ENCODE assay signal across 12 mouse cellular contexts in genomic region chr2:166960648-166961330, GRCm38 (mm10). TPM values are rescaled to one million over a fixed set of nuclear protein-coding genes. Genes with fewer than 3 reads are reported as not detected.
DNase-seq lines count a peak whose midpoint lies in the region; ATAC-seq and TF ChIP-seq lines count a peak whose summit lies in the region.
"Had no signal": no experiment of that assay in that cellular context is flagged by ENCODE, and none has a peak within 500 bp of the region (broad histone marks: within the 10 kb centered on the region; RNA-seq: fewer than 3 reads in every experiment).

No protein-coding gene starts in this region.

- H3K9me3 ChIP-seq in kidney, embryonic 16.5 days (ENCODE audit: low read length): no peaks in the 10 kb centered on the region
- no peaks in the 10 kb centered on the region for H3K9me3 ChIP-seq in CH12.LX (replicated peaks; ENCODE audit: low read length)
- no peaks in the 10 kb centered on the region for H3K9me3 ChIP-seq in lung, postnatal 0 days (ENCODE audit: low read length)
- H3K9me3 ChIP-seq: heart, embryonic 13.5 days; hindbrain, embryonic 12.5 days; liver, embryonic 13.5 days had no signal

- H3K9ac ChIP-seq in kidney, embryonic 16.5 days (replicated peaks; ENCODE audit: low read length): no peak overlapping the region
- no peak overlapping the region for H3K9ac ChIP-seq in CH12.LX (ENCODE audit: insufficient read depth, low read depth)
- H3K9ac ChIP-seq in lung, postnatal 0 days (replicated peaks; ENCODE audit: low read depth): no peak overlapping the region
- H3K9ac ChIP-seq: heart, embryonic 13.5 days; hindbrain, embryonic 12.5 days; liver, embryonic 13.5 days had no signal

- 86% methylated on average over 8 of the region's 8 CpGs for WGBS in kidney, embryonic 16.5 days
- 80% methylated on average over 7 of the region's 8 CpGs for WGBS in lung, postnatal 0 days

- in situ Hi-C loops in CH12.LX (cut with MboI; ENCODE audit: low pct_ligation_motif_present, low pct_unique_long_range_greater_than_20kb, low sequenced_read_pairs): no loop called here

- no peak overlapping the region for H3K4me3 ChIP-seq in kidney, embryonic 16.5 days (ENCODE audit: low read length)
- H3K4me3 ChIP-seq in CH12.LX (replicated peaks in 1 of 3; ENCODE audit: low read depth in 2 of 3, low read length in 2 of 3, poor library complexity in 1 of 3): no peak overlapping the region
- no peak overlapping the region for H3K4me3 ChIP-seq in lung, postnatal 0 days (ENCODE audit: low read depth, low read length)
- H3K4me3 ChIP-seq: heart, embryonic 13.5 days; hindbrain, embryonic 12.5 days; liver, embryonic 13.5 days had no signal

- no peaks in the 10 kb centered on the region for H3K27me3 ChIP-seq in kidney, embryonic 16.5 days (ENCODE audit: insufficient read depth, low read length)
- H3K27me3 ChIP-seq in CH12.LX (replicated peaks): no peaks in the 10 kb centered on the region
- no peaks in the 10 kb centered on the region for H3K27me3 ChIP-seq in lung, postnatal 0 days (replicated peaks; ENCODE audit: insufficient read depth, low read length)
- H3K27me3 ChIP-seq: heart, embryonic 13.5 days; hindbrain, embryonic 12.5 days; liver, embryonic 13.5 days had no signal

- no peak overlapping the region for H3K4me2 ChIP-seq in kidney, embryonic 16.5 days (replicated peaks; ENCODE audit: low read depth, low read length)
- H3K4me2 ChIP-seq in CH12.LX (ENCODE audit: insufficient read depth, low read depth, poor library complexity, severe bottlenecking): no peak overlapping the region
- no peak overlapping the region for H3K4me2 ChIP-seq in lung, postnatal 0 days (replicated peaks; ENCODE audit: low read depth, low read length)
- H3K4me2 ChIP-seq: heart, embryonic 13.5 days; hindbrain, embryonic 12.5 days; liver, embryonic 13.5 days had no signal

- ATAC-seq in kidney, embryonic 16.5 days (ENCODE audit: low FRiP score, low TSS enrichment): no peak
- no peak for ATAC-seq in lung, postnatal 0 days

- TF ChIP-seq CTCF in CH12.LX (conservative IDR thresholded peaks at IDR 0.05 in 1 of 2, IDR thresholded peaks at IDR 0.05 in 1 of 2; ENCODE audit: low read depth in 2 of 2, low read length in 2 of 2): no peak
- no peak for TF ChIP-seq CTCF in lung, postnatal 0 days (IDR thresholded peaks at IDR 0.05)

- H3K36me3 ChIP-seq in kidney, embryonic 16.5 days (ENCODE audit: insufficient read depth, low read length): peaks cover 27% of the 10 kb centered on the region
- peaks cover 25 to 73% of the 10 kb centered on the region in 2 experiments for H3K36me3 ChIP-seq in CH12.LX (replicated peaks in 1 of 2; ENCODE audit: control insufficient read depth in 1 of 2, insufficient read depth in 1 of 2, low read length in 1 of 2)
- peaks cover 9% of the 10 kb centered on the region; the same call in 1 of the 2 replicates for H3K36me3 ChIP-seq in lung, postnatal 0 days (ENCODE audit: insufficient read depth, low read length)

- peaks cover 2% of the 10 kb centered on the region for H3K79me2 ChIP-seq in CH12.LX (replicated peaks; ENCODE audit: control insufficient read depth, extremely low read depth, insufficient read depth, poor library complexity, severe bottlenecking)

- TF ChIP-seq POLR2A in CH12.LX (IDR thresholded peaks at IDR 0.05; ENCODE audit: low read depth, low read length): no peak

- DNase-seq in kidney, adult 11 months: peak; percentile 60
- DNase-seq in CH12.LX (ENCODE audit: extremely low read depth): no peak
- DNase-seq in adipocyte (ENCODE audit: low spot score): peak; percentile 67
- peak; percentile 46 for DNase-seq in cerebellum, adult 9-11 months
- DNase-seq in T-cell, adult 2 months (ENCODE audit: low spot score): no peak
- DNase-seq in lung, postnatal 0 days (ENCODE audit: low spot score): no peak
- DNase-seq in frontal cortex, postnatal 14 days (ENCODE audit: low spot score in 2 of 2): no peak
- DNase-seq: liver, embryonic 13.5 days had no signal

- no peak for TF ChIP-seq RAD21 in CH12.LX (IDR thresholded peaks at IDR 0.05; ENCODE audit: low read depth, low read length)

- dilution Hi-C loops in CH12.LX (cut with MboI; ENCODE audit: extremely low pct_ligation_motif_present, extremely low pct_unique_long_range_greater_than_20kb, low sequenced_read_pairs): no loop called here

- H3K27ac ChIP-seq in kidney, embryonic 16.5 days (ENCODE audit: low read length): no peak overlapping the region
- H3K27ac ChIP-seq in CH12.LX (ENCODE audit: insufficient read depth, low read depth): no peak overlapping the region
- H3K27ac ChIP-seq in lung, postnatal 0 days (ENCODE audit: low read length): no peak overlapping the region
- H3K27ac ChIP-seq: heart, embryonic 13.5 days; hindbrain, embryonic 12.5 days; liver, embryonic 13.5 days; macrophage had no signal

- no peak for TF ChIP-seq EP300 in CH12.LX (IDR thresholded peaks at IDR 0.05; ENCODE audit: low read length)
- TF ChIP-seq EP300 in lung, postnatal 0 days (IDR thresholded peaks at IDR 0.05): no peak

- H3K4me1 ChIP-seq in kidney, embryonic 16.5 days (ENCODE audit: insufficient read depth, low read length): 0 out of 2 replicates have a peak, but pooled peaks cover 9% of the 10 kb centered on the region
- peaks cover 14 to 29% of the 10 kb centered on the region in 2 experiments for H3K4me1 ChIP-seq in CH12.LX (ENCODE audit: control insufficient read depth in 1 of 2, insufficient read depth in 2 of 2)
- H3K4me1 ChIP-seq in lung, postnatal 0 days (ENCODE audit: insufficient read depth, low read depth, low read length): no peaks in the 10 kb centered on the region
- H3K4me1 ChIP-seq: hindbrain, embryonic 12.5 days had no signal

TF ChIP-seq in CH12.LX, 34 proteins besides CTCF, POLR2A, EP300 and RAD21:
- TF ChIP-seq ETS1 (conservative IDR thresholded peaks at IDR 0.05; ENCODE audit: low read depth, low read length) (no peak), BHLHE40 (IDR thresholded peaks at IDR 0.05; ENCODE audit: low read depth, low read length) (peak; percentile 23; the same call in 1 of the 2 replicates)

RNA-seq across cellular contexts. Expression of gene Stau1, which starts 35.3 kb away (rescaled TPM):
- 92.0 and 98.8 TPM in 2 replicates for polyA plus RNA-seq in kidney, embryonic 16.5 days (2015; fragmentation: Nextera tagmentation; extraction: Ambion mirVana)
- total RNA-seq in CH12.LX (2012; rRNA removed) (10.3 and 10.5 TPM in 2 replicates), CH12.LX (2014; rRNA removed) (6.9 and 8.0 TPM in 2 replicates)
- polyA plus RNA-seq in CH12.LX (2012; ENCODE audit: insufficient read length, low read depth): 30.7 and 36.2 TPM in 2 replicates
- 48.3 and 55.0 TPM in 2 replicates for polyA plus RNA-seq in lung, postnatal 0 days (2015; fragmentation: Nextera tagmentation; extraction: Ambion mirVana)

RNA-seq across cellular contexts. Expression of gene Ddx27, which starts 54.2 kb away (rescaled TPM):
- 57.6 and 59.2 TPM in 2 replicates for polyA plus RNA-seq in kidney, embryonic 16.5 days (2015; fragmentation: Nextera tagmentation; extraction: Ambion mirVana)
- total RNA-seq in CH12.LX (2012; rRNA removed): 157 and 186 TPM in 2 replicates
- 137 and 139 TPM in 2 replicates for total RNA-seq in CH12.LX (2014; rRNA removed)
- polyA plus RNA-seq in CH12.LX (2012; ENCODE audit: insufficient read length, low read depth): 224 and 228 TPM in 2 replicates
- polyA plus RNA-seq in lung, postnatal 0 days (2015; fragmentation: Nextera tagmentation; extraction: Ambion mirVana): 21.8 and 21.9 TPM in 2 replicates

RNA-seq across cellular contexts. Expression of gene Cse1l, which starts 54.9 kb away (rescaled TPM):
- 135 and 140 TPM in 2 replicates for polyA plus RNA-seq in kidney, embryonic 16.5 days (2015; fragmentation: Nextera tagmentation; extraction: Ambion mirVana)
- total RNA-seq in CH12.LX (2012; rRNA removed): 76.0 and 101 TPM in 2 replicates
- total RNA-seq in CH12.LX (2014; rRNA removed): 165 and 167 TPM in 2 replicates
- polyA plus RNA-seq in CH12.LX (2012; ENCODE audit: insufficient read length, low read depth): 131 and 162 TPM in 2 replicates
- polyA plus RNA-seq in lung, postnatal 0 days (2015; fragmentation: Nextera tagmentation; extraction: Ambion mirVana): 24.1 and 28.5 TPM in 2 replicates

Comparison
In these comparisons a context has a peak if more than half of its experiments do, and no peak if none do; other contexts are left out.
1. DNase-seq: peak in kidney, adult 11 months (single experiment), adipocyte (single experiment) and cerebellum, adult 9-11 months (single experiment); none in CH12.LX (single experiment), T-cell, adult 2 months (single experiment), lung, postnatal 0 days (single experiment) and frontal cortex, postnatal 14 days (0 of 2).